Mouse (Mus musculus) heart, embryonic 10.5 days (tissue): ENCODE measurements at regions not wholly inside any gene's neighbourhood (a gene's known extent, or its start where the extent isn't known, plus 50 kb on each side); places are given as distances from the start of the nearest gene placed in this dataset.

Experiments used
- DNase-seq: peaks from one replicate; pipeline ENCODE4 v3.0.0-alpha.2; 2017; ENCODE audit warnings: low spot score
- H3K27ac ChIP-seq: fragments of 300-500 bp; sonication (generic); 2 replicates; pipeline ENCODE4 v1.5.1; 2016; ENCODE audit warnings: mild to moderate bottlenecking
- H3K27me3 ChIP-seq: fragments of 300-500 bp; sonication (generic); 2 replicates; pipeline ENCODE4 v1.6.1; 2016; ENCODE audit warnings: mild to moderate bottlenecking; ENCODE audit not compliant: poor library complexity, insufficient read depth, severe bottlenecking
- H3K36me3 ChIP-seq: fragments of 300-500 bp; sonication (generic); 2 replicates; pipeline ENCODE4 v1.6.1; 2016; ENCODE audit warnings: mild to moderate bottlenecking, moderate library complexity
- H3K4me1 ChIP-seq: fragments of 300-500 bp; sonication (generic); 2 replicates; pipeline ENCODE4 v1.6.1; 2016; ENCODE audit warnings: mild to moderate bottlenecking
- H3K4me3 ChIP-seq: fragments of 300-500 bp; sonication (generic); 2 replicates; pipeline ENCODE4 v1.5.1; 2016; ENCODE audit warnings: mild to moderate bottlenecking, moderate library complexity
- H3K9me3 ChIP-seq: fragments of 300-500 bp; sonication (generic); 2 replicates; pipeline ENCODE4 v1.6.1; 2016; ENCODE audit warnings: mild to moderate bottlenecking, moderate library complexity
- WGBS: fragments of 180-500 bp; shearing (Covaris S2); methylation state at CpG from one replicate; pipeline ENCODE4 v1.1.7; 2016; 5-methylcytosine and 5-hydroxymethylcytosine counted together

DNA sequence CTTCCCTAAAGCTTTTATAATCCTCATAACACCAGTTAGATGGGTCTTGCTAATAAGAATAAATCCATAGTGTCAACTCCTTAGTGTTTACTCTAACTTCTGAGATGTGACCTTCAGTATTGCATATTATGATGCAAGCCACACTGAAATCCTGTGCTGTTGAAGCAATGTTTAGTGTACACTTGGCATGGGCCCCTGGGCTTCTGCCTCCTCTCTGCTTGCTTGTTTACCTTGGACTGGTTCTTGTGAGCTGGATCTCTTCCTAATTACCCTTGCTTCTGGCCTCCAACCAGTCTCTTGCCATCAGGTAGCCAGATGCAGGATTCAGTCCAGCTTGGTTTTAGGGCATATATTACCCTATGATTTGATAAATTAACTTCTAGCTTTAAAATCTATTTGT, 57.0 kb downstream of the Rgs2 start:
- H3K4me3 ChIP-seq = no peak overlapping the region
- H3K36me3 ChIP-seq = no peaks in the 10 kb centered on the region
- H3K27ac ChIP-seq = no peak overlapping the region
- DNase-seq = no peak
- no peaks in the 10 kb centered on the region for H3K4me1 ChIP-seq
- no peaks in the 10 kb centered on the region for H3K27me3 ChIP-seq
- H3K9me3 ChIP-seq = no peaks in the 10 kb centered on the region

DNA sequence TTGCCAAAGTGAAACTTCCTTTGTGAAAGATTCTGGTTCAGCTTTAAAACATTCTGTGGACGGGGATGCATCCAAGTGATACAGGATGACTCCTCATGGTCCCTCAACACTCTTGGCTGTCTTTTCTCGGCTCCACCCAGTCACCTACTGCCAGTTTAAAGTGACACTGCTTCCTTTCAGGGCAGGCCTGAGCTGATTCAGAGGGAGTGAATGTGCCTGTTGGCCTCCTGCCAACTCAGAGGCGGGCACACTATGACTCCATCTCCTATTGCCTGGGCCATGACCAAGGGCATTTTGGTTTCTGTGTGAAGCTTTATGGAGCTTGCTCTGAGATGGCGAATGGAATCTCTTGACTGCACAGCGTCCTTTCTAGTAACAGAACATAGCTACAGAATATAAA, 62.5 kb downstream of the Rgs2 start:
- WGBS = 65% methylated on average over 5 of the region's 5 CpGs
- H3K4me3 ChIP-seq = no peak overlapping the region
- no peak for DNase-seq
- no peak overlapping the region for H3K27ac ChIP-seq
- H3K9me3 ChIP-seq = no peaks in the 10 kb centered on the region
- H3K36me3 ChIP-seq = no peaks in the 10 kb centered on the region
- 0 out of 2 replicates have a peak, but pooled peaks cover 6% of the 10 kb centered on the region for H3K4me1 ChIP-seq
- H3K27me3 ChIP-seq = no peaks in the 10 kb centered on the region

DNA sequence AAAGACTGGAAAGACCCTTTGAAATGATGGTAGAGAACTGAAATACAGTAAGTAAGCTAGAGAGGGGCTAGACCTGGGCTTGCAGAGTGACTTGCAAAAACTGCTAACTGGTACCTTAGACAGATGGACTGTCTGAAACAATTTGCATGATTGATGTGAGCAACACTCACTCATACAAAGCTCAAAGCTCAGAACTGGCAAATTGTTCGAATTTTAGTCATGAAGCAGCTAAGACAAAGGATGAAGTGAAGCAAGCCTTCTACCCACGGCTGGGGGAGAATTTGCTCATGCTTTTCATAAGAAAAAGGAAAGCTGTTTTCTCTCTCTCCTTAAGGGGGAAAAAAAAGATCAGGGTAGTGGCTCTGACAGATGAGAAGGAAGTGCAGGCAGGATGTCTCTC, 64.5 kb downstream of the Rgs2 start:
- Histone ChIP-seq H3K4me3 (no peak overlapping the region), H3K27ac (no peak overlapping the region), H3K4me1 (0 out of 2 replicates have a peak, but pooled peaks cover 6% of the 10 kb centered on the region), H3K36me3 (no peaks in the 10 kb centered on the region), H3K27me3 (no peaks in the 10 kb centered on the region), H3K9me3 (no peaks in the 10 kb centered on the region)
- DNase-seq = no peak
- 50% methylated on average over 2 of the region's 2 CpGs for WGBS

DNA sequence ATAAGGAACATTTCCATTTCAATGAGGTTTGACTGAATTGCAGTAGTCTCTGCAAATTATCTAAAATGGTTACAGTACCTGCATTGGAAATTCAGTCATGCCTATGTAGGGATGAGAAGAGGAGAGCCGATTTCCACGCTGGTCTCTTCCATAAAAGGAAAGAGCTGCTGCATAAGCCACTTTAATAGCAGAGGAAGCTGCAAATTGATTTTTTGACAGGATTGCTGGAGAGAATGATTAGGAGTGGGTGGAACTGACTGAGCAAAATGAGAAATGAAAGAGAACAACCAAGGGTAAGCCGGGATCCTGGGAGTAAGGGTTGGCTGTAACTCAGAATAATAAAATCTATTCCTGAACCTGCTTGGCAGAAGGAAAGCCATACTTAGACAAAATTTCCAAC, 65.4 kb downstream of the Rgs2 start:
- no peak overlapping the region for H3K27ac ChIP-seq
- WGBS = 89% methylated on average over 3 of the region's 3 CpGs
- DNase-seq = no peak
- 0 out of 2 replicates have a peak, but pooled peaks cover 6% of the 10 kb centered on the region for H3K4me1 ChIP-seq
- no peaks in the 10 kb centered on the region for H3K27me3 ChIP-seq
- no peaks in the 10 kb centered on the region for H3K36me3 ChIP-seq
- H3K4me3 ChIP-seq = no peak overlapping the region
- no peaks in the 10 kb centered on the region for H3K9me3 ChIP-seq

DNA sequence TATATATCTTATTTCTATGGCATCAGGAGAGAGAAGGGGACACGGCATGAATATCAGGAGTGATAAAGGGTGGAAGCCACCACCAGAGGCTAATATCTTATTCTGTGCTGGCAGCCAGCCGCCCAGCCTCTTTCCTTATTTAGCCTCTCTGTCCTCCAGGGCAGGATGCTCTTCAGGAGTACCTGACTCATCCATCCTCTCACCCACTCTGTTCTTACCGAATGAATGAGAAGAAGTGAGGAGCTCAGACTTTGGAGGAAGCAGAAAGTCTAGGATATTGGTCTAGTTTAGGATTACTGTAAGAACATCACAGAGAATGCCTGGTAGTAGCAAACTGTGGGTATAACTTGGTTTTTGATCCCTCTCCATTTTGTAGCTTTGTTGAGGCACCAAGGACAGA, 73.2 kb downstream of the Rgs2 start:
- Histone ChIP-seq H3K9me3 (no peaks in the 10 kb centered on the region), H3K36me3 (no peaks in the 10 kb centered on the region), H3K27me3 (no peaks in the 10 kb centered on the region), H3K4me1 (no peaks in the 10 kb centered on the region), H3K27ac (no peak overlapping the region), H3K4me3 (no peak overlapping the region)
- WGBS = 65% methylated on average over 3 of the region's 3 CpGs
- DNase-seq = no peak

GRCm38 (mm10) chr1:143929567-143930165, 74.3 kb downstream of the Rgs2 start:
- 69% methylated on average over 5 of the region's 5 CpGs for WGBS
- Histone ChIP-seq H3K4me3 (no peak overlapping the region), H3K27me3 (no peaks in the 10 kb centered on the region), H3K27ac (no peak overlapping the region), H3K36me3 (no peaks in the 10 kb centered on the region), H3K9me3 (no peaks in the 10 kb centered on the region), H3K4me1 (no peaks in the 10 kb centered on the region)
- no peak for DNase-seq

DNA sequence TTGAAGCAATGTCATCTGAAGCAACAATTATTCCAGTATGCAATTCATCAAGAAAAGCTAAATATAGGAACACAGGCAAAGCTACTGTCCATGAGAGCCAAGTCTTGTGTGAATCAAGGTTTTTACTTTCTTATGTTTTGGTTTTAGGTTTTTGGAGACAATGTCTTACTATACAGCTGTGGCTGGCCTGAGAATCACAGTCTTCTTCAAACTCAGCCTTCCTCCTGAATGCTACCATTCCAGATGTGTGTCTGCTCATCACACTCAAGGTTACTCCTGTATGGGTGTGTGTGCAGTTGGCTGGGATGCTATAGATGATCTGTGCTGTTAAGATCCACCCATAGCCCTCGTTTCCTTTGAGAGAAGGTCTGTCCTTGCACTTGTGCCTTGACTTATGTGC, 81.5 kb downstream of the Rgs2 start:
- Histone ChIP-seq H3K9me3 (no peaks in the 10 kb centered on the region), H3K4me1 (no peaks in the 10 kb centered on the region), H3K36me3 (no peaks in the 10 kb centered on the region), H3K27me3 (no peaks in the 10 kb centered on the region), H3K27ac (no peak overlapping the region), H3K4me3 (no peak overlapping the region)
- WGBS = 47% methylated on average over 1 of the region's 1 CpGs
- no peak for DNase-seq

DNA sequence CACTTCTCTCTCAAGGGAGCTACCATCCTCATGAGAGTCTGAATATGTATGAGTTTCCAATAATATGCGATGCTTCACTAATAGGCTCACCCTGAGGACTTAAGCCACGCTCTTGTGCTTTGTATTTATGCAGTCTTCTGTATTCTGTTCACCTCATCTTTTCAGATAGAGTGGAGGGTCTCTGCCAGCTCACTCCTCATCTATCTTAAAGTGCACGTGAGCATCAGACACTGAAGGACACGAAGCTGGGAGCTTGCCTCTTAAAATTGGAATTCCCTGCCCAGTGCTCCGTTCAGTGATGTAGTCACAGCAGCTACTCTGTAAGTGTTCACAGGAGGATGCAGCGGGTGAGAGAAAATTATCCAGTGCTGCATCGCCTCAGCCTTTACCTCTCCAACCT, 83.7 kb downstream of the Rgs2 start:
- DNase-seq = no peak
- H3K36me3 ChIP-seq = no peaks in the 10 kb centered on the region
- 73% methylated on average over 7 of the region's 7 CpGs for WGBS
- no peaks in the 10 kb centered on the region for H3K4me1 ChIP-seq
- no peaks in the 10 kb centered on the region for H3K9me3 ChIP-seq
- H3K27me3 ChIP-seq = no peaks in the 10 kb centered on the region
- H3K4me3 ChIP-seq = no peak overlapping the region
- H3K27ac ChIP-seq = no peak overlapping the region

- no peaks in the 10 kb centered on the region for H3K27me3 ChIP-seq
- H3K36me3 ChIP-seq = no peaks in the 10 kb centered on the region
- no peak for DNase-seq
- H3K4me3 ChIP-seq = no peak overlapping the region
- WGBS = 73% methylated on average over 5 of the region's 5 CpGs
- no peaks in the 10 kb centered on the region for H3K9me3 ChIP-seq
- no peaks in the 10 kb centered on the region for H3K4me1 ChIP-seq
- no peak overlapping the region for H3K27ac ChIP-seq
Observed at GRCm38 (mm10) chr1:143918949-143919348, 85.0 kb downstream of the Rgs2 start.

DNA sequence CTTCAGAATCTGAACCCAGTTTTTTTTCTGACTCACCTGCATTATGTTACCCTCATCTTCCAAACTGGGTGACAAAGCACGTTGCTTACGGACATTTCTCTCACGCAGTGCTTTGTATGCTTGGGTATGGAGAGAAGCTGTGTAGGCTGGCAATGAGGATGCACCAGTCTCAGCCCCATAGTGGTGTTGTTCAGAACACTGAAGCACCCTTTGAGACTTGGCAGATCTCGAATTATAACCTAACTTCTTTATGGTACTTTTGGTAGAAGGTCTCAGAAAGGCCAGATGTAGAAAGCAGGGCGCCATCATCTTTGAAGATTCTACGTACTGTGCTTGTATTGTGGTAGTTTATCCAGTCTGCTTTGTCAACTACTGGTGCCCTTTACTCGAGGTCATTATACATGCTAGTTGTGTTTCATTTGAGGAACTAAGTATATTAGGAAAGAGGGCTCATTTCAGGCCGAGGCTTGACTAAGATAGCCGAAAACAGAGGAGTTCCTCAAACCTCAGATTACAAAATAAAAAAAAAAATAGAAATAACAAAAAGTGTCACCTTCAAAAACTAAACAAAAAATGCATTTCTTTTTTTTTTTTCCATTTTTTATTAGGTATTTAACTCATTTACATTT, 85.7 kb downstream of the Rgs2 start:
- Histone ChIP-seq H3K4me3 (no peak overlapping the region), H3K27ac (no peak overlapping the region), H3K36me3 (no peaks in the 10 kb centered on the region), H3K4me1 (no peaks in the 10 kb centered on the region), H3K27me3 (no peaks in the 10 kb centered on the region), H3K9me3 (no peaks in the 10 kb centered on the region)
- no peak for DNase-seq
- 86% methylated on average over 9 of the region's 9 CpGs for WGBS

- H3K27me3 ChIP-seq = no peaks in the 10 kb centered on the region
- H3K9me3 ChIP-seq = no peaks in the 10 kb centered on the region
- 60% methylated on average over 5 of the region's 5 CpGs for WGBS
- no peak overlapping the region for H3K27ac ChIP-seq
- no peak for DNase-seq
- H3K36me3 ChIP-seq = no peaks in the 10 kb centered on the region
- H3K4me3 ChIP-seq = no peak overlapping the region
- no peaks in the 10 kb centered on the region for H3K4me1 ChIP-seq
Observed at GRCm38 (mm10) chr1:143917623-143918022, 86.3 kb downstream of the Rgs2 start.

DNA sequence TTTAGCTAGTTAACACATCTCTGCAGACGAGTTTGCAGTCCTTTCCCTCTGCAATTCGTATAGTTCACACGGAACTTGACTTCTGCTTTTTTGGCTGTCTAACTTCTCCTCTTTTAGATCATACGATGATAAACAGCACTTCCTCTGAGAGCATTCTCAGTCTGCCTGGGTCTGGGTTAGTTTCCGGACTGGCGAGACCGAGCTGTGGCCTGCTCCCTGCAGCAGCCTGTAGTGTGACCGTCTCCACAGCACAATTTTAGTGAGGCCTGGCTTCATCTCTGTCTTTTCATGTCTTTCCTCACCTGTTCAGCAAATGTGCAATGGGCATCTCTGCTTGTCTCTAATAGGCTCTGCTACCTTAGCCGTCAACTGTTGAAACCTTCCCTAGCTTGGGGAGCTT, 87.4 kb downstream of the Rgs2 start:
- Histone ChIP-seq H3K4me1 (no peaks in the 10 kb centered on the region), H3K4me3 (no peak overlapping the region), H3K9me3 (no peaks in the 10 kb centered on the region), H3K27ac (no peak overlapping the region), H3K27me3 (no peaks in the 10 kb centered on the region), H3K36me3 (no peaks in the 10 kb centered on the region)
- DNase-seq = no peak
- 74% methylated on average over 9 of the region's 9 CpGs for WGBS

- H3K36me3 ChIP-seq = no peaks in the 10 kb centered on the region
- no peak overlapping the region for H3K27ac ChIP-seq
- DNase-seq = no peak
- H3K4me3 ChIP-seq = no peak overlapping the region
- H3K4me1 ChIP-seq = no peaks in the 10 kb centered on the region
- no peaks in the 10 kb centered on the region for H3K9me3 ChIP-seq
- no peaks in the 10 kb centered on the region for H3K27me3 ChIP-seq
- whole genome bisulfite sequencing = 77% methylated on average over 3 of the region's 3 CpGs
Observed at GRCm38 (mm10) chr1:143912586-143912985, 91.4 kb downstream of the Rgs2 start.

- no peaks in the 10 kb centered on the region for H3K9me3 ChIP-seq
- H3K4me1 ChIP-seq = no peaks in the 10 kb centered on the region
- no peak overlapping the region for H3K27ac ChIP-seq
- H3K27me3 ChIP-seq = no peaks in the 10 kb centered on the region
- DNase-seq = no peak
- 70% methylated on average over 3 of the region's 3 CpGs for WGBS
- H3K36me3 ChIP-seq = no peaks in the 10 kb centered on the region
- no peak overlapping the region for H3K4me3 ChIP-seq
Observed at GRCm38 (mm10) chr1:143911230-143911629, 92.7 kb downstream of the Rgs2 start.
